Mouse (Mus musculus) hindbrain, embryonic 11.5 days (tissue): Measurements from ENCODE around the gene Ldhd. TPM values are rescaled to one million over a fixed set of nuclear protein-coding genes. Genes with fewer than 3 reads are reported as not detected.

Experiments used
- ATAC-seq: fragments of 200-750 bp; cut with Nextera tagmentation; 2 replicates; pipeline ENCODE4 v1.8.0; 2017; ENCODE audit warnings: mild to moderate bottlenecking, moderate TSS enrichment, moderate library complexity; ENCODE audit not compliant: low FRiP score
- DNase-seq: peaks from one replicate; pipeline ENCODE4 v3.0.0-alpha.2; 2015; ENCODE audit warnings: low spot score
- H3K27ac ChIP-seq: fragments of 300-500 bp; sonication (generic); 2 replicates; pipeline ENCODE4 v1.5.1; 2014; ENCODE audit warnings: mild to moderate bottlenecking, low read depth, low read length
- H3K27me3 ChIP-seq: fragments of 300-500 bp; sonication (generic); 2 replicates; pipeline ENCODE4 v1.6.1; 2014; ENCODE audit warnings: mild to moderate bottlenecking, low read length, moderate library complexity, mixed read lengths; ENCODE audit not compliant: control insufficient read depth, insufficient read depth
- H3K36me3 ChIP-seq: fragments of 300-500 bp; sonication (generic); 2 replicates; pipeline ENCODE4 v1.6.1; 2014; ENCODE audit warnings: mild to moderate bottlenecking, low read length, moderate library complexity, mixed read lengths; ENCODE audit not compliant: control insufficient read depth, insufficient read depth
- H3K4me1 ChIP-seq: fragments of 300-500 bp; sonication (generic); replicated peaks from 2 replicates; pipeline ENCODE4 v1.6.1; 2014; ENCODE audit warnings: low read length, mixed read lengths; ENCODE audit not compliant: control insufficient read depth, insufficient read depth
- H3K4me2 ChIP-seq: fragments of 300-500 bp; sonication (generic); replicated peaks from 2 replicates; pipeline ENCODE4 v1.6.1; 2014; ENCODE audit warnings: mild to moderate bottlenecking, low read depth, low read length
- H3K4me3 ChIP-seq: fragments of 300-500 bp; sonication (generic); 2 replicates; pipeline ENCODE4 v1.5.1; 2014; ENCODE audit warnings: low read depth, low read length
- H3K9ac ChIP-seq: fragments of 300-500 bp; sonication (generic); 2 replicates; pipeline ENCODE4 v1.6.1; 2014; ENCODE audit warnings: low read depth, low read length
- H3K9me3 ChIP-seq: fragments of 300-500 bp; sonication (generic); 2 replicates; pipeline ENCODE4 v1.6.1; 2016; ENCODE audit warnings: low read length; ENCODE audit not compliant: control insufficient read depth
- WGBS: fragments of 180-500 bp; shearing (Covaris S2); extraction: QIAGEN DNeasy Blood & Tissue Kit; methylation state at CpG from one replicate; pipeline ENCODE4 v1.1.7; 2014; 5-methylcytosine and 5-hydroxymethylcytosine counted together
- polyA plus RNA-seq: library from polyadenylated mRNA; unstranded; fragments of >200 nt; fragmentation: Nextera tagmentation; extraction: Ambion mirVana; gene quantifications from 2 replicates; pipeline ENCODE4 v1.2.1, GENCODE M21; 2014

Ldhd gene
- polyA plus RNA-seq = 0.08 and 0.25 TPM in 2 replicates

DNA sequence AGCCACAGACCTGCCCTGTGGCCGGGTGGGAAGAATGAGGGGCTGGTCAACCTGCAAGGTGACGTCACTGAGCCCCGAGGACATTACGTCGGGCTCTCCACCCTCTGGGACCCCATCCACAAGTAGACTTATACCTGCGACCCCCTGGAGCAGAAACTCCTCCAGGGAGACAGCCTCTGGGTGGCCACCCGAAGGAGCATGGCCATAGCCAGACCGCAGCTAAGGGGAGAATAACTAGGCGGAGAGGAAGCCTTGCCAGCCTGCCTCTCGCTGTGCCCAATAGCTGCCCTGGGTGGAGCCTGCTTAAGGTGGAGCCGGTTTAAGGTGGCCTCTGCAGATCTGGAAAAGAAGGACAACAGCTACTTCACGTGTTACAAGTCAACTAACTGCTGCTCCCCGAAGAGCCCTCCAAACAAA, at the start of gene Ldhd:
Ldhd (minus strand) TSS at position 270 of the 417 bp plus-strand sequence.
- H3K9ac ChIP-seq = no peak within 1 kb of the TSS
- no peaks in the 10 kb centered on the region for H3K27me3 ChIP-seq
- DNase-seq = no peak
- no peaks in the 10 kb centered on the region for H3K36me3 ChIP-seq
- H3K4me1 ChIP-seq = no peaks in the 10 kb centered on the region
- no peaks in the 10 kb centered on the region for H3K9me3 ChIP-seq
- H3K4me3 ChIP-seq = no peak within 1 kb of the TSS
- H3K27ac ChIP-seq = no peak within 1 kb of the TSS
- no peak within 1 kb of the TSS for H3K4me2 ChIP-seq
- ATAC-seq = no peak
- 23% methylated on average over 13 of the region's 13 CpGs for WGBS

DNA sequence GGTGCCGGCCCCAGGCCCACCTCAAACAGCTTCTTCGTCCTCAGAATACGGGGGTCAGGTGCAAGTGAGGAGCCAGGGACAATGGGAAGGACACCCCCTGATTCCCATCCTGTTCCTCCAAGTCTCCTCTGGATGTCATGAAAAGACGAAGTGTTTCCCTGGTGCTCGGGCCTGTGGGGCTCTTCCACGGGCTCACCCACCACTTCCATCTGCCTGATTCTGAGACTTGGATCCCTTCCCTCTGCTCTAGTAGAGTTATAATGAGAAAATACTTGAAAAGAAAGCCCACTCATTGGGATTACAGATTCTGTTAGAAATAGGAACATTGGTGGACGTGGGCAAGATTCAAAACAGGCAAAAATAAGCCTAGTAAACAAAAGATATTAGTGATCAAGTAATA, 48.7 kb upstream of the Ldhd start:
- Histone ChIP-seq H3K4me1 (no peaks in the 10 kb centered on the region), H3K36me3 (no peaks in the 10 kb centered on the region), H3K4me2 (no peak overlapping the region), H3K27ac (no peak overlapping the region), H3K9ac (no peak overlapping the region), H3K9me3 (peaks cover 4% of the 10 kb centered on the region; the same call in 1 of the 2 replicates), H3K27me3 (no peaks in the 10 kb centered on the region), H3K4me3 (no peak overlapping the region)
- ATAC-seq (no peak), DNase-seq (no peak)
- WGBS = 85% methylated on average over 7 of the region's 7 CpGs

DNA sequence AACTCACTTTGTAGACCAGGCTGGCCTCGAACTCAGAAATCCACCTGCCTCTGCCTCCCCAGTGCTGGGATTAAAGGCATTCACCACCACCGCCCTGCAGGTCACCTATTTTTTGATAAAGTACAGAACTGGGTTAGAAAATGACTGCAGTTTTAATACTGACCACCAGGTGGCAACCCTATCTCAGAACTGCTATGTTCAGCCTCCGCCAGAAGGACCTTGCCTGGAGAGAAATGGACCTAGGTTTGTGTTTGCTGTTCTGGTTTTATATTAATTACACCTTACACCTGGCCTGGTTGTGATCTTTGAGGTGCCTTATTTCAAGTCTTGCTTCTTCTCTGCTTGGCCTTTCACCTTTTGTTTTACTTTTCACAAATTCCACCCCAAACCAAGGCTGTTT, 47.9 kb upstream of the Ldhd start:
- Histone ChIP-seq H3K4me1 (no peaks in the 10 kb centered on the region), H3K9me3 (peaks cover 4% of the 10 kb centered on the region; the same call in 1 of the 2 replicates), H3K27ac (no peak overlapping the region), H3K36me3 (no peaks in the 10 kb centered on the region), H3K4me3 (no peak overlapping the region), H3K4me2 (no peak overlapping the region), H3K9ac (no peak overlapping the region), H3K27me3 (no peaks in the 10 kb centered on the region)
- WGBS = 30% methylated on average over 3 of the region's 3 CpGs
- no peak for ATAC-seq
- DNase-seq = peak; percentile 80

DNA sequence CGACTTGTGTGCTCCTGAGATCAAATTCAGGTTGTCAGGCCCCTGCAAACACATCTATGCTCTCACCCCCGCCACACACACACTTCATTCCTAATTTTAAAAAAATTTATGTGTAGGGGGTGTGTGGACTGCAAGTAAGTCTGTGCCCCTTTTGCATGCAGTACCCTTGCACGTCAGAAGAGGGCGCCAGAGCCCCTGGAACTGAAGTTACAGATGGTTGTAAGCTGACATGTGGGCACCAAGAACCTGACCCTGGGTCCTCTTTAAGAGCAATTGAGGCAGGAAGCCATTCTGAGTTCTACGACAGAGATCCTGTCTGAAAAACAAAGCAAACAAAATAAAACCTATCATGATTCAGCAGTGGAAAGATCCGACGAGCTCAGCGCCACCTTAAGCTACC, 46.1 kb upstream of the Ldhd start:
- WGBS = 75% methylated on average over 8 of the region's 8 CpGs
- no peak for ATAC-seq
- no peak overlapping the region for H3K4me3 ChIP-seq

DNA sequence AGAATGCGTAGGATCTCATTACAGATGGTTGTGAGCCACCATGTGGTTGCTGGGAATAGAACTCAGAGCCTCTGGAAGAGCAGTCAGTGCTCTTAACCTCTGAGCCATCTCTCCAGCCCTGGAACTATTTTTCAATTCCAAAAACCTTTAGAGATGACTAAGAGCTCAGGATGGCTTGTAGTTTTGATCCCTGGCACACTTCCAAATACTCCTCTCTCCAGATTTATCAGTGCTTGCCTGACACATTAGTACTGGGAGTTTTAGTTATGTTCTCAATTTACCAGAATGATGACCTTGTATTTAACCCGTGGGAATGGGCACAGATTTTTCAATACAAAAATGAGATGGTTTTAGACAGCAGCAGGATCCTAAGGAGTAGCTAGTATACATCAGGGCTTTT, 36.6 kb upstream of the Ldhd start:
- Histone ChIP-seq H3K9me3 (no peaks in the 10 kb centered on the region), H3K9ac (no peak overlapping the region), H3K27ac (no peak overlapping the region), H3K36me3 (peaks cover 8% of the 10 kb centered on the region), H3K4me3 (no peak overlapping the region), H3K4me2 (no peak overlapping the region), H3K4me1 (no peaks in the 10 kb centered on the region), H3K27me3 (no peaks in the 10 kb centered on the region)
- ATAC-seq (no peak), DNase-seq (no peak)
- WGBS = 92% methylated on average over 2 of the region's 2 CpGs

More for the DNA sequence above, 46.1 kb upstream of the Ldhd start:
- Histone ChIP-seq H3K9me3 (peaks cover 4% of the 10 kb centered on the region; the same call in 1 of the 2 replicates), H3K27me3 (no peaks in the 10 kb centered on the region), H3K36me3 (no peaks in the 10 kb centered on the region), H3K4me2 (no peak overlapping the region), H3K9ac (no peak overlapping the region), H3K27ac (no peak overlapping the region), H3K4me1 (no peaks in the 10 kb centered on the region)
- DNase-seq = no peak

DNA sequence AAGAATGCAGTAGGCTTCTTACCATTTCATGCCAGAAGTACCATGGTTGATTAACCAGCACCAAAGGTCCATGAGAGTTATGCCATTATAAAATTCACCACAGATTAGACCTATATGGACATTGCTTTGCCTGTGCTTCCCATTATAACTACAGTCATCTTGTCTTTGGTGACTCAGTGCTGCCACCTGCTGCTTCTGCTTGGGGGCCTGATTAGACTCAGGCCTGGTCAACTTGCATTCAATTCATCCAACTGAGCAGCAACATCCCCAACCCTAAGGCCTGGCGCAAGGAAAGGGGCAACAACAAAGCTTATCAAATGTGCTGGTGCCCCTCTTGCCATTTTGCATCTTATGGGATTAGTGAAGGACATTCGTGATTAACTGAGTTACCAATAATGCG, 32.3 kb upstream of the Ldhd start:
- Histone ChIP-seq H3K4me2 (no peak overlapping the region), H3K4me1 (no peaks in the 10 kb centered on the region), H3K4me3 (no peak overlapping the region), H3K27ac (no peak overlapping the region), H3K9ac (no peak overlapping the region), H3K9me3 (no peaks in the 10 kb centered on the region), H3K36me3 (no peaks in the 10 kb centered on the region), H3K27me3 (no peaks in the 10 kb centered on the region)
- ATAC-seq (no peak), DNase-seq (peak; percentile 79)
- 92% methylated on average over 3 of the region's 3 CpGs for WGBS

DNA sequence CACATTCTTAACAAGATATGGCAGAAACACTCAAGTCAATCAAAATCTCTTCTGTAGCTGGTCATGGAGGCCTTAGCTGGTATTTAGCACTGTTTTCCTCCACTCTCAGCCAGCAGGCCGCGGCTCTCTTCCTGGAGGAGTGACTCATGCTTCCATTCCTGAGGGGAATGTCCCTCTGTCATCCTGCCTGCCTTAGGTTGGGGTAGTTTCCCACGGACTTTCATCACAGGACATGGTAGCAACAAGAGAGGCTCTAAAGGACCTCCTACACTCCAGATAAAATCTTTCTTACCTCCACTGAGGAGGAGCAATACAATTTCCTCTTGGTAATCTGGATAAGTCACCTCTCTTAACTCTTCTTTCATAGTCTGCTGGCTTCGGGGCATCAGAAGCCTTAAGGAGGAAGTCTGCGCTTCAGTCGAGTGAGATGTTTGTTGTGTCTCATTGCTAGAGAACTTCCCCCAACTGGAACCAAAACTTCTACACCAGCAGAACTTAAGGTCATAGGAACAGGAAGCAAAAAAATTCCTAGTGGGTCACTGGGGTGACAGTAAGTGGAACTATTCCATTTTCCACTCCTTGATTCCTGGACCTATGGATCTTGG, 28.7 kb upstream of the Ldhd start:
- no peaks in the 10 kb centered on the region for H3K4me1 ChIP-seq
- H3K36me3 ChIP-seq = no peaks in the 10 kb centered on the region
- no peak overlapping the region for H3K4me2 ChIP-seq
- H3K9me3 ChIP-seq = no peaks in the 10 kb centered on the region
- H3K27ac ChIP-seq = no peak overlapping the region
- H3K27me3 ChIP-seq = no peaks in the 10 kb centered on the region
- ATAC-seq (no peak), DNase-seq (no peak)
- no peak overlapping the region for H3K9ac ChIP-seq
- no peak overlapping the region for H3K4me3 ChIP-seq
- 88% methylated on average over 6 of the region's 6 CpGs for WGBS

DNA sequence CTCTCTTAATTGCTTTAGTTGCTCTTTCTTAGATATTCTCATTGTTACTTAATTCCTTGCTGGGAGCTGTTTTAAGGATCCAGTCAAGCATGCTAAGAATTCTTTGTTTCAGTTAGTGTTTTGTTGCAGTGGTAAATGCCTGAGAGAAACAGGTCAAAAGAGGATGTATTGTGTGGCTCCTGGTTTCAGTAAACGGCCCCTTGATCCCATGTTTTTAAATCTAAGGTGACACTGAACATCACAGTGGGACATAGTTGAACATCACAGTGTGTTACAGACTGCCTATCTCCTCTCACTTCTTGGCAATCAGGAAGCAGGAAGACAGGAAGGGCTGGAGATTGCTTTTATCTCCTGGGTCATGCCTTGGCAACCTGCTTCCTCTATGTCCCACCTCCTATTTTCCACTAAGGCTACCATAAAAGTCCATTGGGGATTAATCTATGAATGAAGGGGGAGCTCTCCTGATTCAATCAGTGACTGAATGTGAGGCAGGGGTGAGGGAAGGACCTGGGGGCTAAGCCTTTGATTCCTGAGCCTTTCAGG, 27.2 kb upstream of the Ldhd start:
- Histone ChIP-seq H3K4me1 (no peaks in the 10 kb centered on the region), H3K4me3 (no peak overlapping the region), H3K4me2 (no peak overlapping the region), H3K36me3 (no peaks in the 10 kb centered on the region), H3K9me3 (no peaks in the 10 kb centered on the region), H3K9ac (no peak overlapping the region), H3K27ac (no peak overlapping the region), H3K27me3 (no peaks in the 10 kb centered on the region)
- DNase-seq (no peak), ATAC-seq (no peak)
- 39% methylated on average over 1 of the region's 1 CpGs for WGBS

DNA sequence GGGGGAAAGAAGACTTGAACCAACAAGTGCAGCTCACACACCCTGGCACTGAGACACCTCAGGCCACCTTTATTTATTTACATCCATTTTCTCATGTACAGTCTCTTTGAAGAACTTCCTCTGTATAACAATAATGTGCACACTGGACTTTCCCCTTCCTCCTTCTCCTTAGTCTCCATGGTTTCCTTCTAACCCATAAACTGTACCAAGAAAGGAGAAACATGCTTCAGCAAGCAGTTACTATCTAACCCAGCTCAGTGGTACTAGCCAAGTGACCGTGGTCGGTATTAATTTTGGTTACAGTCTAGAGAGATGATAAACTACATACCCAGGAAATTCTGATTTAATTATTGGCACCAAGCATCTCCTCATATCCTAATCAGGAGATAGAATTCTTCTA, 23.4 kb upstream of the Ldhd start:
- ATAC-seq (no peak), DNase-seq (no peak)
- no peak overlapping the region for H3K27ac ChIP-seq
- no peak overlapping the region for H3K9ac ChIP-seq
- H3K4me1 ChIP-seq = no peaks in the 10 kb centered on the region
- no peaks in the 10 kb centered on the region for H3K36me3 ChIP-seq
- H3K4me2 ChIP-seq = no peak overlapping the region
- H3K4me3 ChIP-seq = no peak overlapping the region
- no peaks in the 10 kb centered on the region for H3K27me3 ChIP-seq
- no peaks in the 10 kb centered on the region for H3K9me3 ChIP-seq
- WGBS = 96% methylated on average over 2 of the region's 2 CpGs
